Mouse (Mus musculus) midbrain, embryonic 15.5 days (tissue): ENCODE results near the gene Kcnab1. TPM values are rescaled to one million over a fixed set of nuclear protein-coding genes. Genes with fewer than 3 reads are reported as not detected.

Experiments used
- ATAC-seq: fragments of 200-750 bp; cut with Nextera tagmentation; replicated peaks from 2 replicates; pipeline ENCODE4 v1.8.0; 2017; ENCODE audit warnings: moderate TSS enrichment
- H3K27ac ChIP-seq: fragments of 300-500 bp; sonication (generic); 2 replicates; pipeline ENCODE4 v1.5.1; 2015; ENCODE audit warnings: mild to moderate bottlenecking, inconsistent platforms
- H3K27me3 ChIP-seq: fragments of 300-500 bp; sonication (generic); replicated peaks from 2 replicates; pipeline ENCODE4 v1.6.1; 2015; ENCODE audit warnings: inconsistent platforms
- H3K36me3 ChIP-seq: fragments of 300-500 bp; sonication (generic); replicated peaks from 2 replicates; pipeline ENCODE4 v1.6.1; 2015; ENCODE audit warnings: inconsistent platforms
- H3K4me1 ChIP-seq: fragments of 300-500 bp; sonication (generic); 2 replicates; pipeline ENCODE4 v1.6.1; 2015; ENCODE audit warnings: inconsistent platforms
- H3K4me2 ChIP-seq: fragments of 300-500 bp; sonication (generic); 2 replicates; pipeline ENCODE4 v1.6.1; 2015; ENCODE audit warnings: inconsistent platforms, mild to moderate bottlenecking, moderate library complexity
- H3K4me3 ChIP-seq: fragments of 300-500 bp; sonication (generic); 2 replicates; pipeline ENCODE4 v1.5.1; 2015; ENCODE audit warnings: mild to moderate bottlenecking, inconsistent platforms
- H3K9ac ChIP-seq: fragments of 300-500 bp; sonication (generic); 2 replicates; pipeline ENCODE4 v1.6.1; 2015; ENCODE audit warnings: mild to moderate bottlenecking, inconsistent platforms
- H3K9me3 ChIP-seq: fragments of 300-500 bp; sonication (generic); 2 replicates; pipeline ENCODE4 v1.6.1; 2016; ENCODE audit warnings: inconsistent platforms
- WGBS: fragments of 180-500 bp; shearing (Covaris S2); methylation state at CpG from one replicate; pipeline ENCODE4 v1.1.7; 2015; ENCODE audit warnings: mixed read lengths; 5-methylcytosine and 5-hydroxymethylcytosine counted together
- polyA plus RNA-seq: library from polyadenylated mRNA; unstranded; fragments of >200 nt; fragmentation: Nextera tagmentation; extraction: Ambion mirVana; gene quantifications from 2 replicates; pipeline ENCODE4 v1.2.1, GENCODE M21; 2015

Kcnab1 gene
- polyA plus RNA-seq, 1 experiment from 2014 or later, result 6.1 TPM

- WGBS, result 65% methylated on average over 4 of the region's 4 CpGs
- peak; percentile 71 for ATAC-seq
- Histone ChIP-seq H3K27me3 (no peaks in the 10 kb centered on the region), H3K36me3 (no peaks in the 10 kb centered on the region), H3K27ac (no peak overlapping the region), H3K4me1 (no peaks in the 10 kb centered on the region), H3K4me3 (no peak overlapping the region), H3K9me3 (no peaks in the 10 kb centered on the region), H3K9ac (no peak overlapping the region), H3K4me2 (no peak overlapping the region)
Measured at GRCm38 (mm10) chr3:65328814-65329213, 219.6 kb downstream of the Kcnab1 start.

GRCm38 (mm10) chr3:65337835-65338464 lies 228.8 kb downstream of the Kcnab1 start:
- Histone ChIP-seq H3K9me3 (no peaks in the 10 kb centered on the region), H3K27ac (no peak overlapping the region), H3K9ac (no peak overlapping the region), H3K4me2 (no peak overlapping the region), H3K4me1 (no peaks in the 10 kb centered on the region), H3K4me3 (no peak overlapping the region), H3K36me3 (no peaks in the 10 kb centered on the region), H3K27me3 (no peaks in the 10 kb centered on the region)
- WGBS, result 88% methylated on average over 10 of the region's 10 CpGs
- no peak for ATAC-seq

- H3K27ac ChIP-seq, result no peak overlapping the region
- H3K9me3 ChIP-seq, result no peaks in the 10 kb centered on the region
- no peaks in the 10 kb centered on the region for H3K27me3 ChIP-seq
- H3K4me3 ChIP-seq, result no peak overlapping the region
- no peak overlapping the region for H3K9ac ChIP-seq
- no peaks in the 10 kb centered on the region for H3K36me3 ChIP-seq
- ATAC-seq, result no peak; the same call in 1 of the 2 replicates
- no peaks in the 10 kb centered on the region for H3K4me1 ChIP-seq
- no peak overlapping the region for H3K4me2 ChIP-seq
- 67% methylated on average over 5 of the region's 5 CpGs for WGBS
Measured at GRCm38 (mm10) chr3:65340173-65340951, 231.2 kb downstream of the Kcnab1 start.

- no peak for ATAC-seq
- H3K4me1 ChIP-seq, result no peaks in the 10 kb centered on the region
- no peaks in the 10 kb centered on the region for H3K27me3 ChIP-seq
- no peak overlapping the region for H3K9ac ChIP-seq
- no peaks in the 10 kb centered on the region for H3K9me3 ChIP-seq
- 100% methylated on average over 1 of the region's 1 CpGs for WGBS
- no peaks in the 10 kb centered on the region for H3K36me3 ChIP-seq
- H3K4me3 ChIP-seq, result no peak overlapping the region
- H3K4me2 ChIP-seq, result no peak overlapping the region
- no peak overlapping the region for H3K27ac ChIP-seq
Measured at GRCm38 (mm10) chr3:65346176-65346575, 237.0 kb downstream of the Kcnab1 start.

GRCm38 (mm10) chr3:65352278-65353127 lies 243.3 kb downstream of the Kcnab1 start:
- WGBS, result 50% methylated on average over 4 of the region's 4 CpGs
- no peaks in the 10 kb centered on the region for H3K4me1 ChIP-seq
- H3K9me3 ChIP-seq, result no peaks in the 10 kb centered on the region
- H3K4me2 ChIP-seq, result no peak overlapping the region
- H3K27ac ChIP-seq, result no peak overlapping the region
- no peak overlapping the region for H3K4me3 ChIP-seq
- H3K9ac ChIP-seq, result no peak overlapping the region
- H3K36me3 ChIP-seq, result no peaks in the 10 kb centered on the region
- H3K27me3 ChIP-seq, result no peaks in the 10 kb centered on the region
- peak; percentile 69 for ATAC-seq

- no peaks in the 10 kb centered on the region for H3K4me1 ChIP-seq
- no peaks in the 10 kb centered on the region for H3K9me3 ChIP-seq
- H3K27ac ChIP-seq, result no peak overlapping the region
- H3K9ac ChIP-seq, result no peak overlapping the region
- WGBS, result 71% methylated on average over 10 of the region's 10 CpGs
- H3K27me3 ChIP-seq, result no peaks in the 10 kb centered on the region
- ATAC-seq, result no peak
- H3K36me3 ChIP-seq, result no peaks in the 10 kb centered on the region
- no peak overlapping the region for H3K4me2 ChIP-seq
- no peak overlapping the region for H3K4me3 ChIP-seq
Measured at GRCm38 (mm10) chr3:65353263-65354037, 244.3 kb downstream of the Kcnab1 start.

- Histone ChIP-seq H3K36me3 (no peaks in the 10 kb centered on the region), H3K4me3 (no peak overlapping the region), H3K4me2 (no peak overlapping the region), H3K4me1 (no peaks in the 10 kb centered on the region), H3K27me3 (no peaks in the 10 kb centered on the region), H3K9ac (no peak overlapping the region), H3K27ac (no peak overlapping the region), H3K9me3 (no peaks in the 10 kb centered on the region)
- 54% methylated on average over 6 of the region's 6 CpGs for WGBS
- no peak for ATAC-seq
Measured at GRCm38 (mm10) chr3:65355479-65355878, 246.3 kb downstream of the Kcnab1 start.

- 22% methylated on average over 2 of the region's 2 CpGs for WGBS
- no peak overlapping the region for H3K4me3 ChIP-seq
- H3K9me3 ChIP-seq, result no peaks in the 10 kb centered on the region
- no peak for ATAC-seq
- H3K9ac ChIP-seq, result no peak overlapping the region
- no peaks in the 10 kb centered on the region for H3K27me3 ChIP-seq
- H3K4me1 ChIP-seq, result no peaks in the 10 kb centered on the region
- no peak overlapping the region for H3K4me2 ChIP-seq
- H3K36me3 ChIP-seq, result no peaks in the 10 kb centered on the region
- H3K27ac ChIP-seq, result no peak overlapping the region
Measured at GRCm38 (mm10) chr3:65358275-65358674, 249.1 kb downstream of the Kcnab1 start.

GRCm38 (mm10) chr3:65358841-65359240 lies 249.7 kb downstream of the Kcnab1 start:
- H3K4me2 ChIP-seq, result no peak overlapping the region
- no peak for ATAC-seq
- H3K4me1 ChIP-seq, result no peaks in the 10 kb centered on the region
- no peaks in the 10 kb centered on the region for H3K9me3 ChIP-seq
- 50% methylated on average over 2 of the region's 2 CpGs for WGBS
- no peaks in the 10 kb centered on the region for H3K27me3 ChIP-seq
- H3K27ac ChIP-seq, result no peak overlapping the region
- no peak overlapping the region for H3K4me3 ChIP-seq
- H3K36me3 ChIP-seq, result no peaks in the 10 kb centered on the region
- no peak overlapping the region for H3K9ac ChIP-seq

- no peak overlapping the region for H3K27ac ChIP-seq
- H3K4me3 ChIP-seq, result no peak overlapping the region
- H3K4me1 ChIP-seq, result no peaks in the 10 kb centered on the region
- no peak overlapping the region for H3K9ac ChIP-seq
- no peaks in the 10 kb centered on the region for H3K9me3 ChIP-seq
- H3K36me3 ChIP-seq, result no peaks in the 10 kb centered on the region
- 76% methylated on average over 8 of the region's 8 CpGs for WGBS
- ATAC-seq, result no peak
- no peaks in the 10 kb centered on the region for H3K27me3 ChIP-seq
- no peak overlapping the region for H3K4me2 ChIP-seq
Measured at GRCm38 (mm10) chr3:65360163-65360969, 251.2 kb downstream of the Kcnab1 start.

GRCm38 (mm10) chr3:65363438-65363837 lies 254.3 kb downstream of the Kcnab1 start:
- no peak overlapping the region for H3K4me3 ChIP-seq
- no peaks in the 10 kb centered on the region for H3K27me3 ChIP-seq
- H3K27ac ChIP-seq, result no peak overlapping the region
- H3K9me3 ChIP-seq, result no peaks in the 10 kb centered on the region
- H3K9ac ChIP-seq, result no peak overlapping the region
- H3K4me1 ChIP-seq, result no peaks in the 10 kb centered on the region
- no peak overlapping the region for H3K4me2 ChIP-seq
- H3K36me3 ChIP-seq, result no peaks in the 10 kb centered on the region
- 83% methylated on average over 1 of the region's 1 CpGs for WGBS
- ATAC-seq, result no peak
